Mouse (Mus musculus): Measurements from ENCODE around the gene Mst1. TPM values are rescaled to one million over a fixed set of nuclear protein-coding genes. Genes with fewer than 3 reads are reported as not detected.

Mst1 gene
- polyA plus RNA-seq, 1 experiment from 2014 or later = not detected

- peak overlapping the region; percentile 95 for H3K4me2 ChIP-seq (ENCODE audit: low read length)
- H3K27me3 ChIP-seq (ENCODE audit: control insufficient read depth, insufficient read depth, low read length) = no peaks in the 10 kb centered on the region
- H3K9ac ChIP-seq (replicated peaks; ENCODE audit: low read length) = peak overlapping the region; percentile 68
- H3K36me3 ChIP-seq (ENCODE audit: control insufficient read depth, insufficient read depth, low read length) = peaks cover 67% of the 10 kb centered on the region
- peak overlapping the region; percentile 62 for H3K4me3 ChIP-seq (replicated peaks; ENCODE audit: low read depth, low read length)
- H3K4me1 ChIP-seq (ENCODE audit: control insufficient read depth, insufficient read depth, low read length) = 0 out of 2 replicates have a peak, but pooled peaks cover 8% of the 10 kb centered on the region
- ATAC-seq (ENCODE audit: low FRiP score, low TSS enrichment) (0 out of 2 replicates have a peak, but pooled peaks have one; percentile 1), DNase-seq (no peak)
- H3K27ac ChIP-seq (replicated peaks; ENCODE audit: low read depth, low read length) = peak overlapping the region; percentile 77; the same call in 1 of the 2 replicates
- 44% methylated on average over 15 of the region's 15 CpGs for WGBS
- no peaks in the 10 kb centered on the region for H3K9me3 ChIP-seq (ENCODE audit: control insufficient read depth, low read length)
Measured at GRCm38 (mm10) chr9:108049561-108050251, 30.5 kb upstream of the Mst1 start.

- Histone ChIP-seq H3K4me3 (replicated peaks; ENCODE audit: low read depth, low read length) (no peak overlapping the region), H3K27ac (replicated peaks; ENCODE audit: low read depth, low read length) (no peak overlapping the region), H3K4me1 (ENCODE audit: control insufficient read depth, insufficient read depth, low read length) (0 out of 2 replicates have a peak, but pooled peaks cover 8% of the 10 kb centered on the region), H3K36me3 (ENCODE audit: control insufficient read depth, insufficient read depth, low read length) (peaks cover 67% of the 10 kb centered on the region), H3K9ac (replicated peaks; ENCODE audit: low read length) (no peak overlapping the region), H3K9me3 (ENCODE audit: control insufficient read depth, low read length) (no peaks in the 10 kb centered on the region), H3K4me2 (ENCODE audit: low read length) (no peak overlapping the region), H3K27me3 (ENCODE audit: control insufficient read depth, insufficient read depth, low read length) (no peaks in the 10 kb centered on the region)
- ATAC-seq (ENCODE audit: low FRiP score, low TSS enrichment) (no peak), DNase-seq (no peak)
- WGBS = 94% methylated on average over 15 of the region's 15 CpGs
Measured at GRCm38 (mm10) chr9:108051184-108051930, 28.9 kb upstream of the Mst1 start.

DNA sequence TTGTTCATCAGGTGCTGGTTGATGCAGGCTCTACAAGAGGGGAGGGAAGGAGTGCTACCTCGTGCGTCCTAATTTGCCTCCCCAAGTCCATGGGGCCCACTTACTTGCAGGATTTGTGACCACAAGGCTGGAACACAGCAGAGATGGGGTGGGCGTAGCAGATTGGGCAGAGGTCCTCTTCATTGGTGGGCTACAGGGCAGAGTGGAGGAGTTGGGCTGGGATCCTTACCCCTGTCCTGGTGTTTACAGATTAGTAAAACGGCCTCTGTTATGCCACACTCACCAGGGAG lies 28.4 kb upstream of the Mst1 start:
- Histone ChIP-seq H3K4me3 (replicated peaks; ENCODE audit: low read depth, low read length) (no peak overlapping the region), H3K27me3 (ENCODE audit: control insufficient read depth, insufficient read depth, low read length) (no peaks in the 10 kb centered on the region), H3K4me2 (ENCODE audit: low read length) (no peak overlapping the region), H3K9ac (replicated peaks; ENCODE audit: low read length) (no peak overlapping the region), H3K4me1 (ENCODE audit: control insufficient read depth, insufficient read depth, low read length) (0 out of 2 replicates have a peak, but pooled peaks cover 8% of the 10 kb centered on the region), H3K9me3 (ENCODE audit: control insufficient read depth, low read length) (no peaks in the 10 kb centered on the region), H3K27ac (replicated peaks; ENCODE audit: low read depth, low read length) (no peak overlapping the region), H3K36me3 (ENCODE audit: control insufficient read depth, insufficient read depth, low read length) (peaks cover 67% of the 10 kb centered on the region)
- ATAC-seq (ENCODE audit: low FRiP score, low TSS enrichment) (no peak), DNase-seq (no peak)
- WGBS = 81% methylated on average over 4 of the region's 4 CpGs

DNA sequence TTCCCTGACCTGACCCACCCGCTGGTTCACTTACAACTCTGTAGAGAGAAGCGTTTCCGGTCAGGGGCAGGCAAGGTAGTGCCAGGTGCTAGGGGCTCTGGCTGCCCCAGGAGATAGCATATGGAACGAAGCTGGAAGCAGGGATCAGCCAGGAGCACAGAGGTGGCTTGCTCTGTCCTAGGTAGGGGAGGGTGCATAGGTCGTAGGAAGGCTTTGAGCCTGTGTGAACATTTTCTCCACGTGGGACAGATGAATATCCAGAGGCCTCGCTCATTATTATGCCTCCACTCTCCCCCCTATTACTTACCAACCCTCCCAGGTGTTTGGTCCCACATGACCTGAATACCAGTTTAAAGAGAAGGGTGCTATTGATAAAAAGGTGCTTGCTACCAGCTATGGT lies 27.8 kb upstream of the Mst1 start:
- WGBS = 78% methylated on average over 7 of the region's 7 CpGs
- no peak overlapping the region for H3K27ac ChIP-seq (replicated peaks; ENCODE audit: low read depth, low read length)
- no peak for ATAC-seq (ENCODE audit: low FRiP score, low TSS enrichment)

GRCm38 (mm10) chr9:108052885-108053664 lies 27.2 kb upstream of the Mst1 start, which contains the start of gene Amigo3:
Gene Amigo3 (plus strand): TSS chr9:108053159.
- no peak within 1 kb of the TSS for H3K27ac ChIP-seq (replicated peaks; ENCODE audit: low read depth, low read length)
- H3K36me3 ChIP-seq (ENCODE audit: control insufficient read depth, insufficient read depth, low read length) = peaks cover 68% of the 10 kb centered on the region
- H3K9ac ChIP-seq (replicated peaks; ENCODE audit: low read length) = no peak within 1 kb of the TSS
- DNase-seq (peak; percentile 96), ATAC-seq (ENCODE audit: low FRiP score, low TSS enrichment) (peak; percentile 46; the same call in 1 of the 2 replicates)
- no peaks in the 10 kb centered on the region for H3K9me3 ChIP-seq (ENCODE audit: control insufficient read depth, low read length)
- H3K27me3 ChIP-seq (ENCODE audit: control insufficient read depth, insufficient read depth, low read length) = no peaks in the 10 kb centered on the region
- peak within 1 kb of the TSS; percentile 39 for H3K4me2 ChIP-seq (ENCODE audit: low read length)
- H3K4me1 ChIP-seq (ENCODE audit: control insufficient read depth, insufficient read depth, low read length) = 0 out of 2 replicates have a peak, but pooled peaks cover 6% of the 10 kb centered on the region
- 55% methylated on average over 20 of the region's 20 CpGs for whole genome bisulfite sequencing
- no peak within 1 kb of the TSS for H3K4me3 ChIP-seq (replicated peaks; ENCODE audit: low read depth, low read length)

More for the DNA sequence above, 27.8 kb upstream of the Mst1 start:
- H3K36me3 ChIP-seq (ENCODE audit: control insufficient read depth, insufficient read depth, low read length) = peaks cover 67% of the 10 kb centered on the region
- no peaks in the 10 kb centered on the region for H3K27me3 ChIP-seq (ENCODE audit: control insufficient read depth, insufficient read depth, low read length)
- no peak for DNase-seq
- H3K4me1 ChIP-seq (ENCODE audit: control insufficient read depth, insufficient read depth, low read length) = 0 out of 2 replicates have a peak, but pooled peaks cover 8% of the 10 kb centered on the region
- no peak overlapping the region for H3K4me2 ChIP-seq (ENCODE audit: low read length)
- no peak overlapping the region for H3K4me3 ChIP-seq (replicated peaks; ENCODE audit: low read depth, low read length)
- H3K9ac ChIP-seq (replicated peaks; ENCODE audit: low read length) = no peak overlapping the region
- no peaks in the 10 kb centered on the region for H3K9me3 ChIP-seq (ENCODE audit: control insufficient read depth, low read length)

GRCm38 (mm10) chr9:108053665-108054225 lies 26.5 kb upstream of the Mst1 start:
- no peak for ATAC-seq (ENCODE audit: low FRiP score, low TSS enrichment)
- Histone ChIP-seq H3K9me3 (ENCODE audit: control insufficient read depth, low read length) (no peaks in the 10 kb centered on the region), H3K4me1 (ENCODE audit: control insufficient read depth, insufficient read depth, low read length) (no peaks in the 10 kb centered on the region), H3K9ac (replicated peaks; ENCODE audit: low read length) (no peak overlapping the region), H3K4me3 (replicated peaks; ENCODE audit: low read depth, low read length) (no peak overlapping the region), H3K4me2 (ENCODE audit: low read length) (no peak overlapping the region), H3K27ac (replicated peaks; ENCODE audit: low read depth, low read length) (no peak overlapping the region), H3K36me3 (ENCODE audit: control insufficient read depth, insufficient read depth, low read length) (peaks cover 74% of the 10 kb centered on the region), H3K27me3 (ENCODE audit: control insufficient read depth, insufficient read depth, low read length) (no peaks in the 10 kb centered on the region)
- DNase-seq = no peak
- 94% methylated on average over 15 of the region's 15 CpGs for WGBS

GRCm38 (mm10) chr9:108054331-108055040 lies 25.8 kb upstream of the Mst1 start:
- no peaks in the 10 kb centered on the region for H3K4me1 ChIP-seq (ENCODE audit: control insufficient read depth, insufficient read depth, low read length)
- H3K27me3 ChIP-seq (ENCODE audit: control insufficient read depth, insufficient read depth, low read length) = no peaks in the 10 kb centered on the region
- no peak overlapping the region for H3K27ac ChIP-seq (replicated peaks; ENCODE audit: low read depth, low read length)
- 91% methylated on average over 22 of the region's 22 CpGs for WGBS
- ATAC-seq (ENCODE audit: low FRiP score, low TSS enrichment) (no peak), DNase-seq (no peak)
- no peaks in the 10 kb centered on the region for H3K9me3 ChIP-seq (ENCODE audit: control insufficient read depth, low read length)
- no peak overlapping the region for H3K4me3 ChIP-seq (replicated peaks; ENCODE audit: low read depth, low read length)
- no peak overlapping the region for H3K4me2 ChIP-seq (ENCODE audit: low read length)
- peaks cover 81% of the 10 kb centered on the region for H3K36me3 ChIP-seq (ENCODE audit: control insufficient read depth, insufficient read depth, low read length)
- no peak overlapping the region for H3K9ac ChIP-seq (replicated peaks; ENCODE audit: low read length)

GRCm38 (mm10) chr9:108055061-108055460 lies 25.2 kb upstream of the Mst1 start:
- Histone ChIP-seq H3K4me3 (replicated peaks; ENCODE audit: low read depth, low read length) (no peak overlapping the region), H3K9me3 (ENCODE audit: control insufficient read depth, low read length) (no peaks in the 10 kb centered on the region), H3K27me3 (ENCODE audit: control insufficient read depth, insufficient read depth, low read length) (no peaks in the 10 kb centered on the region), H3K9ac (replicated peaks; ENCODE audit: low read length) (no peak overlapping the region), H3K4me1 (ENCODE audit: control insufficient read depth, insufficient read depth, low read length) (no peaks in the 10 kb centered on the region), H3K4me2 (ENCODE audit: low read length) (no peak overlapping the region), H3K36me3 (ENCODE audit: control insufficient read depth, insufficient read depth, low read length) (peaks cover 87% of the 10 kb centered on the region), H3K27ac (replicated peaks; ENCODE audit: low read depth, low read length) (no peak overlapping the region)
- DNase-seq (no peak), ATAC-seq (ENCODE audit: low FRiP score, low TSS enrichment) (no peak)
- WGBS = 95% methylated on average over 1 of the region's 1 CpGs

All from midbrain, embryonic 14.5 days (tissue).